Mouse (Mus musculus) liver, adult (tissue): ENCODE results near the gene Prrc2b.

Source experiments
- GATA4 ChIP-seq: IDR thresholded peaks from 2 replicates; pipeline ENCODE4 v1.6.1; 2014; ENCODE audit warnings: mild to moderate bottlenecking, low read length; ENCODE audit not compliant: insufficient replicate concordance

Gene Prrc2b

DNA sequence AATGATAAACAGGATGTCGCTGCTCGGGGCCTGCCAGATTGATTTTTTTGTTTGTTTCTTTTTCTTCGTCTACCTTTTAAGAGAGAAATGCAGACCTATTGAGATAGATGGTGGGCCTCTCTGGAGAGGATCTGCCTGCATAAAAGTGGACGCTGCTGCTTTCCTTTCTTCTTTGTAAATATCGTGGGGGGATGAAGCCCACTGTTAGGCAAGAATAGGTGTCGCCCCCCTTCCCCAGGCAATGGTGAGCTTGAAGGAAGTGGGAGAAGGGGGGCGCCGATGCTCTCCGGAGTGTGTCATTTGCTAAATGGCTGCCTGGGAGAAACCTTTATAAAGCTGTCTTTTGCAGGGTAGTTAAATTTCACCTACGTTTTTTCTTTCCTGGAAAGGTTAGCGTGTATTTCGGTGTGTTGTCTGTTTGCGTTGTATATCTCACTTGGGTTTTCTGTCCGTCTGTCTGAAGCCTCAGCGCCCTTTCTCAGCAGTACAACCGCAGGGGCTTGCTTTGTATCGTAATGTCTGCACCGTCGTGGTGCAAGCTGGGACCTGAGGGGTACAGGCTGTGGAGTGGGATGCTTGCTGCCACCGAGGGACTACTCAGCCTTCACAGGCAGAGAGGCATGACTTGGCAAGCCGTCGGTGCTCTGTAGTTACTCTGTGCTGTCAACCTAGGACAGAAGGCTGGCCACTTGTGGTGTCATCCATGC lies 931 bp downstream of the Prrc2b start:
- no peak for TF ChIP-seq GATA4

DNA sequence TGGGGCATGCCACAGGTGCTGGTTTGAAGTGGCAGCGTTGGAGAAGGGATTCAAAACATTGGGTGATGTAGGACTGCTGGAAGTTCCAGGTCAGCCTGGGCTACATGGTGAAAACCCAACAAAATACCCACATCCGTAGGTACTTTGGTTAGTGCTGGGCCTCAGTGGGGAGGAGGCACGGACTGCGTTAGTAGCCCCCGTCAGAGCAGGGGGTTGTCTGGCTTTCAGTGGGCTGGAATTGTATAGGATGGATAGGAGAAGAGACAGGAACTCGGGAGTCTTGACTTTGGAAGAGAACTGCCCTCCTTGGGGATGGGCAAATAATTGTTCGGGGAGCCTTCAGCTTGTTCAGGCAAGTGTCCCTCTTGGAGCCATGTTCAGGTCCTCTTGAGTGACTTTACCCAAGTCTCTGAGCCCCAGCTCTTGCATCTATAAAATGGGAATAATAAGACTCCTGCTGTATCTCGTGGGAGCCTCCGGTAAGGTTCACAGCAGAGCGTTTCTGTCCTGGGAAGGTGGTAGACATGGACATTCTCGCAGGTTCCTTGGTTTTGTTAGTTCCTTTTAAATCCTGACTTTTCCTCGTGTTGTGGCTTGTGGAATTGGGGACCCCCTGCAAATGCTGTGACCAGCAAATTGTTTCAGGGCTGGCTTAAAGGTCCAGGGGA lies 1.6 kb downstream of the Prrc2b start:
- no peak for TF ChIP-seq GATA4

DNA sequence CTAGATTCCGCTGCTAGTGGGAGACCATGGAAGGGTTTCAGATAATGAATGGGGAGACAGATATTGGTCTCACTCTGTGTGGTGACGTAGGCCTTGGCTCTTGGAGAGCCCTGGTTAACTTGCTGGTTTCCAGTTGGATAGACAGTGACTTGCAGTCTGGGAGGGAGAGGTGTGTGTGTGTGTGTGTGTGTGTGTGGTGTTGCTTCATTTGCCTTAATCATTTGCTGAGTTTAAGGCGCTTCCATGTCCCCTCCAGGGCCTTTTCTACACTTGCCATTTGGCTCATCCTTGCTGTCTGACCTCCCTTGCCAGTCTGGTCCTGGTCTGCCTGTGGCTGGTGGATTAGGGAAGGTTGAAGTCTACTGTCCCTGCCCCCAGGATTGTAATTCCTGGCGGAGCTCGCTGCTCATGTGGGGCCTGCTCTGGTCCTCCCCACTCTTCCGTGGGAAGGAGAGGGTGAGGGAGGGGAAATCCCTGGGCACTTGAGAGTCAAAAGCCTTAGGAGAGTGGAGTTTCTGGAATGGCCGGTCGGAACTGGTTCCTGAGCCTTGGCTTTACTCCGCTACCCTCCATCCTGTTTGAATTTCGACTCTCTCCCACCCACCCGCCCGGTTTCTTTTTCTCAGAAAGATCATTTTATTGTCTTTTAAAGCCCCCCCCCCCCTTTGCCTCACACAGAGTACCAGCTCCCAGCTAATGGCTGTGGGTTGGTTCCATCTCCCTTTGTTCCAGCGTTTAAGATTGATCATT lies 2.3 kb downstream of the Prrc2b start:
- TF ChIP-seq GATA4, result no peak

DNA sequence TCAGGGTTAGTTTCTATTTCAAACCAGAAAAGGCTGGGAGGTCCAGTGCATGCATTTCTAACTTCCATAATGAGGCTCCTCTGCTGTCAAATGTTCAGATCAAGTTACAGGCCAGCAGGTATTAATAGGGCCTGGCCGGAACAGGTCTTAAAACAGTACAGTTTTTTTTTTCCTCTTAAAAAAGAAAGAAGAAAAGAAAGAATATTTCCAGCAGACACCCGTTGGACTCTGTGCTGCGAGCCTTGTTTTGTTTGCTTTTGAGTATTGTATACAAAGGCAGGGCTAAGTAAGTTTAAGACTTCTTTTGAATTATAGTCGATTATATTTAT lies 2.9 kb downstream of the Prrc2b start:
- no peak for TF ChIP-seq GATA4

DNA sequence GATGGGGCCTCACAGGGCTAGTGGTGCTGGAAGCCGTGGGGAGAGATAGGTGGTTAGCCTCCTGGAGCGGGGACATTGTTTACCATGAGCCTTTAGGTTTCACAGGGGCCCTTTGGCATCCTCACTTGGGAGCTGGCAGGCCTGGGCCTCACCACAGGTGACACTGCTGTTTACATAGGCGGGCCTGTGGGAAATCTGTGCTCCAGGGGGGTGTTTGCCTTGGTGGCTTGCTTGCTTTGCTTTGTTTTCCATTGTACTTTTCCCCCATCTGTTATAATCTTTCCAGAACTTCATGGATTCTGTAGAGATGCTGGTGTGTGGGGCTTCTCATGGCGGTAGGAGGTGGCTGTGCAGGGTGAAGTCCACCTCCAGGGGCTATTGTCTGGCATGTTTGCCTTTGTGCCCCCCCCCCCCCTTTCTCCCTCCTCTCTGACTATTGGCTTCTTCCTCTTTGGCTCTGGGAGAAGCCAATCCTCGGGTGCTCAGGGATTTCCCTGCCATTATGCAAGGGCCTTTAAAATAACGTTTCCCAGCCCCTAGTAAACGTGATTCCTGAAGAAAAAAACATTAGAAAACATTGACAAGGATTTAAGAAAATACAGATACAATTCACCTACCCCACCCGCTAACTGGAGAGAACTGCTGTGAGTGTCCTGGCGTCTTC lies 3.6 kb downstream of the Prrc2b start:
- no peak for TF ChIP-seq GATA4

DNA sequence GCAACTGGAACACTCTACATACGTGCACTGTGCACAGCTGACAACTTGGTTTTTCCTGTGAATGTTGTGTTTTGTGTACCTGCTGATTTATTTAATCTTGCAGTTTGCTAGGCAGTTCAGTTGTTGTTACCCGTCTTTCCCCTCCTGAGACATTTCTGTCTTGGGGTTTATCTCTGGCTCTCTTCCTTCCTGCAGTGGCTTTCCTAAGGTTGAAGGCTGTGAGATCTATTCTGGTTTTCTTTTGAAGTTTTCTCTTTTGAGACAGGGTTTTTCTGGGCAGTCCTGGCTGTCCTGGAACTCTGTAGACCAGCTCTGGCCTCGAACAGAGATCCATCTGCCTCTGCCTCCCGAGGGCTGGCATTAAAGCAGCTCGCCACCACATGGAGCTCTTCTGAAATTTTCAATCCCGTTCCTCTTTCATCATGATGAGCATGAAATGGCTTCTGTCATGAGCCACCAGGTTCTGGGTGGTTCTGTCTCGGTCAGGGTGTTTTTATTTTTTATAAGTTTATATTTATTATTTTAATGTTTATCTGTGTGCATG lies 4.2 kb downstream of the Prrc2b start:
- no peak for TF ChIP-seq GATA4

DNA sequence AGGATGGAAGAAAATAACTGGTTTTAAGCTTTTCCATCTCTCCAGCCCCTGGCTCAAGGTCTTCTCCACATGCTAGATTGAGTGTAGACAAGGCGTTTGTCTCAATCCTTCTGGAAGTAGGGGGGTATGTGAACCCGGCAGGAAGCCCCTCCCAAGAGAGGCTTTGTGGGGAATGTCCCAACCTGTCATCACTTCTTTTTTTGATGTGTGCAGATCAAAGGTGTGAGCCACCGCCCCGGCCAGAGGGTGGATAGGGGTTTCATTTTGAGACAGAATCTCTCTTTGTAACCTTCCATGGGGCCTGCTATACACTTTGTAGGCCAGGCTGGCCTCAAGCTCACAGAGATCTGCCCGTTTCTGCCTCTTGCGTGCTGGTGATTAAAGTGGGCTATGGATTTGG lies 4.7 kb downstream of the Prrc2b start:
- TF ChIP-seq GATA4, result no peak

DNA sequence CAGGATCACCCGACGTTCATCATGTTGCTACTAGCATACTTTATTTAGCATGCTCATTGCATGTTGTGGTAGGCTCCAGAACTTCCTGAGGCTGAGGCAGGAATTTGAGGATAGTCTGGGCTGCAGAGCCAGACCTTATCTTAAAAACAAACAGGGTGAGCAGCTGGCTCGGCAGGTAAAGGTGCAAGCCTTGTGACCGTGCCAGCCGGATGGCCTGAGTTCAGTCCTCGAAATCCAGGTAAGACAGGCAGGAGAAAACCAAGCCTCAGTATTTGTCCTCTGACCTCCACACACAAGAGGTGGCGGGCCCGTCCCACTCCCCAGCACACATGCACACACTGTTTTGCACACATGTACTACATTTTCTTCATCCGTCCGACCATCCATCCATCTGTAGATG lies 5.8 kb downstream of the Prrc2b start:
- no peak for TF ChIP-seq GATA4

DNA sequence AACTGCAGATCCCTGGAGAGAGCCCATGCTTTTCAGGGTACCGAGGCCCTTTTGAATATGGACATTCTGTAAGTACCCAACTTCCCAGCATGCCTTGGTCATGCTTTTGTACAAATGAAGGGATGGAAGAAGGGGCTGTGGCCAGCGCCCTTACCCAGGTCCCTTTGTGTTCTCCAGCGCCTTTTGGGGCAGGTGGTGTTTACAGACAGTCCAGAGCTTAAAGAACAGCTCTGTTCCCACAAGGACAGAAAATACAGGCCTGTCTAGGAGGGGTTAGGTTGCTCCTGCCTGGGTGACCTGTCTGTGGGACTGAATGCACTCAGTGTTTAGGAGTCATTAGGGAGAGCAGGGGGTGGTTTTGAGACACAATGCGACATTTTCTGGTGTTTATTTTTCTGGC lies 6.4 kb downstream of the Prrc2b start:
- no peak for TF ChIP-seq GATA4

DNA sequence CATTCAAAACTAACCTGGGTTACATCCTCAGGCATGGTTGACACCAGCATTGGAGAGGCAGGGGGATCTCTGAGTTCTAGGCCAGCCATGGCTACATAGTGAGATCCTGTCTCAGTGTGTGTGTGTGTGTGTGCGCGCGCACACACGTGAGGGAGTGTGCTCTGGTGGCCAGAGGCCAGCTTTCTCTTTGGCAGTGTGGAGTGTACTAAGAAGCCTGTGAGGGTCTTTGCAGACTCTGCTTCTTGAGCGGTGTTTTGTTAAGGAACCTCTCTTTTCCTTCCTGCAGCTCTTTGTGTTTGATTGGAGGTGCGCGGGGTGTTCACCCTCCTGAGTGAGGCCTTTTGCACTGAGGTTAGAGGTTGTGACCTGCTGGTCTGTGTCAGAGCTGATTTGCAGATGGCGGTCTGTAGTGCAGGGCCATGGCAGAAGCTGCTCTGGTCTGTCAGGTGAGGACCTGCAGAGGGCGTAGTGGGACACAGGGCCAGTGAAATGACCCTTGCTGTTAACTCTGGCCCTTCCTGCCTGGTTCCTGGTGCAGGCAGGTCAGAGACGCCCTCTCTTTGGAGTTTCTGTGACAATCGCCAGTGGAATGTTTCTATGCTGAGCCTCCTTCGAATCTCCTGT lies 7.8 kb downstream of the Prrc2b start:
- no peak for TF ChIP-seq GATA4

DNA sequence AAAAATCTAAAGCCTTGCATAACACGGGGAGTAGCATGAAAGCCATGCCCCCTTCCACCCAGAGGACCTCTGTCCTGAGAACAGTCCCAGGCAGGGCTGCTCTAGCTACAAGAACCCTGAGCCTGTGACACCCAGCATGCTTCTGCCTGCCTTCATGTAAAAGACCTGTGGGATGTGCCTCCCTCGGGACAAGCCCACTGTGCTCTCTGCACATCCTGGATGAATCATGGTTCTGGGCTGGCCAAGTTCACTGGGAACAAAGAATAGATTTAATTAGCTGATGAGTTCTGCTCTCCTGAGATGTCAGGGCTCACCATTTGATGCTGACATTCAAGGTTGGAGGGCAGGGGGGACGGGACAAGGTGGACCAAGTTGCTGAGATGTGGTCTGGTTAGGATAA lies 9.6 kb downstream of the Prrc2b start:
- TF ChIP-seq GATA4, result no peak

DNA sequence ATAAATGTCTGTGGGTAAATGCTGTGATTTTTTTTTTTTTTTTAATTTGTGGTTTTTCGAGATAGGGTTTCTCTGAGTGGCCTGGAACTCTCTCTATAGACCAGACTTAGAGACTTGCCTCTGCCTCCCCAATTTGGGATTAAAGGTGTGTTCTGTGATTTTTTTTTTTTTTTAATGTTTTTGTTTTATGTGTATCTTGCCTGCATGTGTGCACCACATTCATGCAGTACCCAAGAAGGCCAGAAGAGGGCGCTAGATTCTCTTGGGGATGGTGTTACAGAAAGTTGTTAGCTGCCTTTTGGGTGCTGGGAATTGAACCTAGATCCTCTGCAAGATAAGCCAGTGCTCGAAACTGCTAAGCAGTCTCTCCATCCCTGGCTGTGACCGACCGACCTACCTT lies 10.1 kb downstream of the Prrc2b start:
- no peak for TF ChIP-seq GATA4

DNA sequence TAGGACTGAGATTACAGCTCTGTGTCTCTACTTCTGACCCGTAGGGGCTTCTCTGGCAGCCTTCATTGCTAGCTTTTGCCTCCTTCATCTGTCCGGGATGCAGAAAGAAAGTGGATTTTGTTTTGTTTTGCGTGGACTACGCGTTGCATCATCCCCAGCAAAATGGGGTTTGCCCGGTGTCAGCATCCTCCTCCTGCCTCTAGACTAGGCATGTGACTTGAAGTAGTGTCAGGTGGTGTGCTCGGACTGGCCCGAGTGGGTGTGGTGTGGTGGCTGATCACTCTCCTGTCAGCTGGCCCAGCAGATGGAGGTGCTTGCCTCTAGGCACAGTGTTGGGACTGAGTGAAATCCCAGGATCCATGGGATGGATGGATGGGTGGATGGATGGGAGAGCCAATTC lies 11.2 kb downstream of the Prrc2b start:
- no peak for TF ChIP-seq GATA4

DNA sequence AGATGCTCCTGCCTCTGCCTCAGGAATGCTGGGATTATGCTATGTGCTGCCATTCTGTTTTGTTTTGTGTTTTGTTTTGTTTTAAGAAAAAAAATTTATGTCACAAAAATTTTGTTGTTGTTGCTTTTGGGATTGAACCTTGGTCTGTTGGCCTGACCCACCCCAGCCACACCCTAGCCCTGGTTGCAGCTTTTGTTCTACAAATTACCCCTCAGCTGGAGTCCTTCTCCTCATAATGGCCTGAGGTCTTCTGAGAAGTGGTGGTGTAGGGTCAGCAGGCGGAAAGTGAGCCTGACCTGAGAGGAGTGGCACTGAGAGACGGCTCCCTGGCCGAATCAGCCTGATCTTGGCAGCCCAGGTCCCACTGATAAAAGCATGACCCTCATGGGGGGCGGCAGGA lies 11.8 kb downstream of the Prrc2b start:
- TF ChIP-seq GATA4, result no peak

DNA sequence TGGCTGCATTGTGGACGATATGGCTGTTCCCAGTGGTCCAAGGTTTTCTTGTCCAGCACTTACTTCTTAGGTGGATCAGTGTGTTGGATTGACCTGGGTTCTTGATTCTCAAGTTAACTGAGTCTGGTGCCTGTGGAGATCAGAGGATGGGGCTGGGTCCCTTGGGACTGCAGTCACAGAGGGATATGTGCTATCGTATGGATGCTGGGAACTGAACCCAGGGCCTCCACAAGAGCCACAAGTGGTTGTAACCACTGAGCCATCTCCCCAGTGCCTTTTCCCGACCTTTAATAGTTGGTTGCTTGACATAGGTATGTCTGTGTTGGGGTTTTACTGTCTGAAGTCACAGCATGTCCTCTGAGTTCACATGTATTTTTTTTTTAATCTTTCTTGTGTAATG lies 12.2 kb downstream of the Prrc2b start:
- no peak for TF ChIP-seq GATA4
